Mouse (Mus musculus): ENCODE data around the gene Olfr285. TPM values are rescaled to one million over a fixed set of nuclear protein-coding genes. Genes with fewer than 3 reads are reported as not detected.

Gene Olfr285
- not detected for total RNA-seq (2021)
- long read RNA-seq, experiment 1: 0 reads
- long read RNA-seq, experiment 2: 0 reads

DNA sequence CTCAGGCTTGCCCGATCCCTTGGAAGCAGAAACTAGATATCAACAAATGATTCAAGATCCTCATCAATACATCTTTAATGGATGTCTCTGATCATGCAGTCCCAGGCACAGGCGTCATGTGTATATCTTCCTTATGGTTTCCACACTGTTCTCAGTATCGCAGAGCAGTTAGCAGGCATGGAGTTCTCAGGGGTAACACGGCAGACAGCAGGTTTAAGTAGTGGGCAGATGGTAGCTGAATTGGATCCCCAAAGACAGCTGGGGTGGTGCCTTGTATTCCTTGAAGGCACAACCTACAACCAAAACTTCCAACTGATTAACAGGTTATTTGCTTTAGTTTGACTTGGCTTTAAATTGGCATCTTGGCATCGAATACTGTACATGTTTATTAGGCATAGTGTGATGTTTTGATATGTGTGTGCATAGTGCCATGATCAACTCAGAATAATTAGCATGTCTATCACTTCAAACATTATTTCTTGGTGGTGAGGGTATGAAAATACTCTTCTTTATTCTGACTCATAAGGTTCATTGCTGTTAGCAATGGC, at the start of gene Olfr285:
Olfr285 (minus strand) TSS at position 177 of the 548 bp plus-strand sequence.
- intact Hi-C loops (cut with DNase I): no loop called here
- DNase-seq: no peak

DNA sequence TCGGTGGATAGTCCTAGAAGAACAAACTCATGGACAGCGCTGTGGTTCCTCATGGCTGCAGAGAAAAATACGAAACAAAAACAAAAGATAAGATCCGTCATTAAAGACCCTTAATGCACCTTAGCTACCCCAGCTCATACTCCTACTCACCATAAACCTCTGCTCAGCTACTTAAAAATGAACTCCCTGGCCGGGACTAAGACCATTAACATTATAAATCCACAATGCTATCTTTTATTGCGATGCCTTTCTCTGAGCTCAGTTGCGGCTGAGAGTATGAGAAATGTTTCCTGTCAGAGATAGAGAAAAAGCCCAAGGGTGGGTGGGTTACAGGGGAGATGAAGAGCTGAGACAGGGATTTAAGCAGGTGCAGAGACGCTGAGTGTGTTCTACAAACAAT, 23.7 kb upstream of the Olfr285 start, which contains the start of gene Olfr284:
Olfr284 (minus strand) TSS at position 101 of the 400 bp plus-strand sequence.
- no peak for DNase-seq
- intact Hi-C loops (cut with DNase I): no loop called here

- intact Hi-C loops (cut with DNase I): no loop called here
These were observed 1.4 kb downstream of the Olfr285 start for GRCm38 (mm10) chr15:98315703-98316102.

GRCm38 (mm10) chr15:98295628-98296551, 21.3 kb downstream of the Olfr285 start, which contains the start of gene Zfp641:
Gene Zfp641 (minus strand): TSS chr15:98296161.
- intact Hi-C loops (cut with DNase I): loop anchor here (2.0 kb wide), 1 partner anchor 115 kb away; no protein-coding TSS in a partner anchor
- peak; percentile 33 to 34 for DNase-seq

More at GRCm38 (mm10) chr15:98315703-98316102, 1.4 kb downstream of the Olfr285 start:
- DNase-seq: no peak

DNA sequence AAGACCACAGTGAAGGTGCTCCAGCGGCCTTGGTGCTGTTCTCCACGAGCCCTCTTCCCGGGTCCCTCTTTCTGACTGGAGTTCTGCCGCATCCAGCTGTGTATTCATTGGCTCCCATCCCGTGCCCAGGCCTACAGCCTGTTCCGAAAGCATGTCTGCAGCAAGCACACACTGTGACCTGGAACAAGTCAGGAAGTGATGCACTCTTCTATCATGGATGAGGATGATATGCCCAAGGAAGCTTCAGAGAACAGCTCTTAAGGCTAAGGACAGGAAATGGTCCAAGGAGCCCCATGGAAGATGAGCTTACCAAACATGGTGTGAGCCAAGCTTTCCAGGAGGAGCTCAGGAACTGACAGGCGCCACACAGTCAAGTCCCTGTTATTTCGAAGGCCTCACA, 23.5 kb downstream of the Olfr285 start:
- DNase-seq: no peak
- intact Hi-C loops (cut with DNase I): no loop called here

- peak; percentile 43 to 64 for DNase-seq
- intact Hi-C loops (cut with DNase I): no loop called here
These were observed 28.6 kb downstream of the Olfr285 start for GRCm38 (mm10) chr15:98288566-98288965.

- DNase-seq: no peak
- intact Hi-C loops (cut with DNase I): no loop called here
These were observed 30.7 kb downstream of the Olfr285 start for GRCm38 (mm10) chr15:98286418-98286817.

Other genes starting within 250 kb of the Olfr285 start
- gene Pfkm, start 224.8 kb downstream of the Olfr285 start, total RNA-seq (2021): 1,000 to 10,000 TPM; 2,575 to 2,874 TPM
- gene Senp1, start 223.6 kb downstream of the Olfr285 start, total RNA-seq (2021): 1 to 10 TPM; 6.0 to 8.1 TPM
- gene Asb8, start 151.7 kb downstream of the Olfr285 start, total RNA-seq (2021): 100 to 1,000 TPM; 107 to 122 TPM
- not detected for gene Ccdc184, start 150.2 kb downstream of the Olfr285 start, total RNA-seq (2021)
- not detected for gene Olfr288, start 121.8 kb downstream of the Olfr285 start, total RNA-seq (2021)
- gene Gm44579, start 96.4 kb downstream of the Olfr285 start, total RNA-seq (2021): not detected
- gene Olfr287, start 96.3 kb downstream of the Olfr285 start, total RNA-seq (2021): not detected
- not detected for gene Olfr286, start 82.9 kb downstream of the Olfr285 start, total RNA-seq (2021)
- gene H1fnt, start 60.1 kb downstream of the Olfr285 start, total RNA-seq (2021): not detected
- gene Zfp641, start 21.2 kb downstream of the Olfr285 start, total RNA-seq (2021): 10 to 100 TPM in 1 of 2 experiments, 1 to 10 TPM in 1; 9.7 to 10.3 TPM
- gene Olfr284, start 23.6 kb upstream of the Olfr285 start, total RNA-seq (2021): not detected
- not detected for gene Olfr283, start 63.6 kb upstream of the Olfr285 start, total RNA-seq (2021)
- gene Olfr282, start 113.9 kb upstream of the Olfr285 start, total RNA-seq (2021): not detected
- not detected for gene Olfr281, start 135.2 kb upstream of the Olfr285 start, total RNA-seq (2021)
- not detected for gene OR5BS1P, start 152.5 kb upstream of the Olfr285 start, total RNA-seq (2021)
- not detected for gene Lalba, start 165.4 kb upstream of the Olfr285 start, total RNA-seq (2021)
- gene Olfr279, start 175.0 kb upstream of the Olfr285 start, total RNA-seq (2021): not detected
- 10 to 100 TPM; 62.2 to 64.5 TPM for gene Kansl2, start 216.9 kb upstream of the Olfr285 start, total RNA-seq (2021)